Mouse (Mus musculus): ENCODE data around the gene Igf1r.

DNA sequence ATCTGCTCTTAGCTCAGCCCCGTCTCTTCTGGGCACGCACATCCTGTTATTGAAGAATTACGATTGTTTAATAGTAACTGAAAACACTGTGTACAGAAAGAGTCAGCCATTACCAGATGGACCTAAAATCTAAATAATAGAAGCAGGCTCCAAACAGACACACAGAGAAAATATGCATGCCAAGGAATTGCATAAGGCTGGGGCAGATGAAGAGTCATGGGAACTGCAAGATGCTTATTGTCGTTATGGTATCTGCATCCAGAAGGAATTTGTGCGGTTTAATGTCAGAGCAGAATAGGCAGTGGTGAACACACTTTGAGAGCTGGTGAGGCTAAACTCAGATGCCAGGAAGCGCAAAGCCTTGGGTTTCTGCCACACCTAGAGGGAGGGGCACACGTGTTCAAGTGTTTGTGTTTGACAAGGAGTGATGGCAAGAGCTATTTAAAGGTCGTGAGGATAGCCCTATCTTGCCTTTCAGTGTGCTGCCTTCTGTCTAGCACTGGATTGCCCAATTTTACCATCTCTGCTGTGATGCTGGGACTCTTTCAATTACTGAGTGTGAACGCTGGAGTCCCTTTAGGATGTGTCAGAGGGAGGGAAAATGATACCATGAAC, 44.7 kb upstream of the Igf1r start:
- no peak for TF ChIP-seq CTCF (IDR thresholded peaks at IDR 0.05; ENCODE audit: control insufficient read depth, insufficient read depth, insufficient read length)
- TF ChIP-seq USF1 (IDR thresholded peaks at IDR 0.05; ENCODE audit: low read depth), result no peak
